Mouse (Mus musculus): Measurements from ENCODE around the gene Pex3. TPM values are rescaled to one million over a fixed set of nuclear protein-coding genes. Genes with fewer than 3 reads are reported as not detected.

Pex3 gene
- polyA plus RNA-seq, 1 experiment from 2014 or later = 9.5 TPM

DNA sequence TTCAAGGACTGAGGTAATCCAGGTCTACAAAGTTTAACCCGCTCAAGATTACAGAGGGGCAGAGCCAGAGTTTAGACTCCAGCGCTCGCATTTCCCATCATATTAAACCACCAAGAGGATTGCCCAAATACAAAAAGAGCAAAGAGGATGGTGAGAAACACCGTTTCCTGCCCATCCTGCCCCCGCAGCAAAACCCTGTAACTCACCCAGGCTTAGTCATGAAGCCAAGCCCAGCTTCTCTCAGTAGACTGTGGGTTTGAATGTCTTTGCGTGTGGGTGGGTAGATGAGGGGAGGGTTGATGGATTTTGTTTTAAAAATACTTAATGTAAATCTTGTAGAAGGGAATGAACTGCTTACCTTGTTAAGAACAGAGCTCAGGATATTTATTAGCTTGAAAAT lies 19.5 kb upstream of the Pex3 start:
- 73% methylated on average over 6 of the region's 6 CpGs for WGBS (ENCODE audit: insufficient replicate concordance)

DNA sequence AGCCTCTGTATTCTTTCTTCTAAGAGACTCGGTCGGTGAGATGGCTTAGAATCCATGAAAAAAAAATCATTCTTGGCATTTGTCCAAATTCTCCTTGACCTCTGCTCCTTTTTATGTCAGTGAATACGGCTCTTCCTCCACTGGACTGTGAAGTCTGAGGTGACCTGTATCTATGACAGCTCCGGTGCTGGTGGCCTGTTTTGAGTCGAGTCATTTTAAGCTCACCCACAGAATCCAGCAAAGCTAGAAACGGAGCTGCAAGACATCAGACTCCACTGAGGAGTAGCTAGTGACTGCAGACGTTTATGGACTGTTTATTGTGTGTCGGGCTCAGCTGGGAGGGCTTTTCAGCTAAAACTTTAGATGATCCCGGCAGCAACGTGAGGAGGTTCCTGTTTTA lies 19.1 kb upstream of the Pex3 start:
- H3K9ac ChIP-seq (ENCODE audit: low read depth, low read length) = no peak overlapping the region
- no peak overlapping the region for H3K4me3 ChIP-seq (ENCODE audit: low read depth, low read length)
- H3K9me3 ChIP-seq (replicated peaks; ENCODE audit: control insufficient read depth, low read length) = no peaks in the 10 kb centered on the region
- ATAC-seq (ENCODE audit: low read depth) = no peak
- no peaks in the 10 kb centered on the region for H3K36me3 ChIP-seq (ENCODE audit: control insufficient read depth, insufficient read depth)
- no peak overlapping the region for H3K27ac ChIP-seq (ENCODE audit: low read length)
- H3K27me3 ChIP-seq (ENCODE audit: control insufficient read depth, insufficient read depth, low read depth, low read length) = no peaks in the 10 kb centered on the region
- 52% methylated on average over 10 of the region's 10 CpGs for WGBS (ENCODE audit: insufficient replicate concordance)
- H3K4me2 ChIP-seq (ENCODE audit: low read depth, low read length) = no peak overlapping the region
- no peaks in the 10 kb centered on the region for H3K4me1 ChIP-seq (ENCODE audit: control insufficient read depth, low read depth, low read length)

More for the DNA sequence above, 19.5 kb upstream of the Pex3 start:
- no peak overlapping the region for H3K27ac ChIP-seq (ENCODE audit: low read length)
- no peak overlapping the region for H3K4me3 ChIP-seq (ENCODE audit: low read depth, low read length)
- no peaks in the 10 kb centered on the region for H3K4me1 ChIP-seq (ENCODE audit: control insufficient read depth, low read depth, low read length)
- no peaks in the 10 kb centered on the region for H3K9me3 ChIP-seq (replicated peaks; ENCODE audit: control insufficient read depth, low read length)
- no peaks in the 10 kb centered on the region for H3K36me3 ChIP-seq (ENCODE audit: control insufficient read depth, insufficient read depth)
- no peaks in the 10 kb centered on the region for H3K27me3 ChIP-seq (ENCODE audit: control insufficient read depth, insufficient read depth, low read depth, low read length)
- no peak overlapping the region for H3K9ac ChIP-seq (ENCODE audit: low read depth, low read length)
- no peak overlapping the region for H3K4me2 ChIP-seq (ENCODE audit: low read depth, low read length)
- ATAC-seq (ENCODE audit: low read depth) = no peak

DNA sequence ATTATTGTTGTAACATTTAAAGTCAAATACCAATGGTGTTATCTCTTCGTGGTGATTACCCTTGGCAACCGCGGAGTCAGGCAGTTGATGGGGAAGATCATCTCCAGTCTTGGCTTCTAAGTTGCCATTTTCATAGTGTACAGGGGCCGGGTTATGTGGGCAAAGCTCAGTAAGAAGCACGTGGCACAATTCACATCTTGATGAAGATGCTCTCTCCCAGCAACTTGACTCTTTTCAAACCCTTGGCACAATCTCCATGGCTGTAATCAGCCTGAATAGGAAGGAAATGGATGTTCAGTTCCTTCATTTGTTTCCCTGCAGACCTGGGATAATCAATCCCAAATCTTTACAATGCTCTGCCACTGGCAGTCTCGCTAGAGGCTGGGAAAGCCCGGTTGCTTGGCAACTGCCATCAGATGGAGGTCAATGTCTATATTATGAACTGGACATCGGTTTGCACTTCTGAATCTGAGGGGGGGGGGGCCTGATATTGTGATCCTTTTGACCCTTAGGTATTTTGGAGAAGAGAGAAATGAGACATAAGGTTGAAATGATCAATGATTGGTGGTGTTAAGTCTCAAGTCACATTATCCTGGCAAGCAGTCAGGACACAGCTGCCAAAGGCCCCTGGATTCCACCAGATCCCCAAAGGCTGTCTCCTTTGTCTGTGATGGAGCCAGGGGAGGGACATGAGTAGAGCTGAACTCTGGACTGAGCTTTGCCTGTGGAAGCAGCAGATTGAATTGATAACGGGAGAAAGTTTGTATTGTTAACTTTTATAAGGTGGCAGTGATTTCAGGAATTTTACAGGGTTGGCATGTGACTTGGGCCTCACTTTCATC lies 18.0 kb upstream of the Pex3 start:
- Histone ChIP-seq H3K27ac (ENCODE audit: low read length) (no peak overlapping the region), H3K4me1 (ENCODE audit: control insufficient read depth, low read depth, low read length) (no peaks in the 10 kb centered on the region), H3K27me3 (ENCODE audit: control insufficient read depth, insufficient read depth, low read depth, low read length) (no peaks in the 10 kb centered on the region), H3K4me3 (ENCODE audit: low read depth, low read length) (no peak overlapping the region), H3K9ac (ENCODE audit: low read depth, low read length) (no peak overlapping the region), H3K36me3 (ENCODE audit: control insufficient read depth, insufficient read depth) (no peaks in the 10 kb centered on the region), H3K9me3 (replicated peaks; ENCODE audit: control insufficient read depth, low read length) (no peaks in the 10 kb centered on the region), H3K4me2 (ENCODE audit: low read depth, low read length) (no peak overlapping the region)
- ATAC-seq (ENCODE audit: low read depth) = no peak
- 57% methylated on average over 9 of the region's 9 CpGs for WGBS (ENCODE audit: insufficient replicate concordance)

DNA sequence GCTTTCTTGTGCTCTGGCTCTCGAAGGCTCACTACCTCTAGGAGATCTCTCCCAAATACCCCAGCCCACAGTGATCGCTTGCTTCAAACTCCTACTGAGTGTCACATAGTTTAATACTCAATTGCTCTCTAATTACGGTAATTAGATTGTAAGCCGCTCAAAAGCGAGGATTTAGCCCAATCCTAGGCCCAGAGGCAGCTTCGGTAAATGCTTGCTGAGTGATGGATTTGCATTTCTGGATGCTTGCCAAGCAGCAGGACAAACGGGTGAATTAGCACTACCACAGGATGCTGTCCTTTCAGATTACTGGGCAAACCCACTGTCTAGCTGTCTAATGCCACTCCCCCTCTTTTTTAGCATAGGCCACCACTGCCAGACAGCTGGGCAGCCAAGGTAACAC lies 16.9 kb upstream of the Pex3 start:
- ATAC-seq (ENCODE audit: low read depth) = no peak
- no peaks in the 10 kb centered on the region for H3K4me1 ChIP-seq (ENCODE audit: control insufficient read depth, low read depth, low read length)
- no peak overlapping the region for H3K9ac ChIP-seq (ENCODE audit: low read depth, low read length)
- H3K4me2 ChIP-seq (ENCODE audit: low read depth, low read length) = no peak overlapping the region
- no peak overlapping the region for H3K4me3 ChIP-seq (ENCODE audit: low read depth, low read length)
- 60% methylated on average over 7 of the region's 7 CpGs for WGBS (ENCODE audit: insufficient replicate concordance)
- no peaks in the 10 kb centered on the region for H3K27me3 ChIP-seq (ENCODE audit: control insufficient read depth, insufficient read depth, low read depth, low read length)
- no peaks in the 10 kb centered on the region for H3K36me3 ChIP-seq (ENCODE audit: control insufficient read depth, insufficient read depth)
- no peak overlapping the region for H3K27ac ChIP-seq (ENCODE audit: low read length)
- H3K9me3 ChIP-seq (replicated peaks; ENCODE audit: control insufficient read depth, low read length) = no peaks in the 10 kb centered on the region

- Histone ChIP-seq H3K36me3 (ENCODE audit: control insufficient read depth, insufficient read depth) (peaks cover 9% of the 10 kb centered on the region; the same call in 1 of the 2 replicates), H3K27me3 (ENCODE audit: control insufficient read depth, insufficient read depth, low read depth, low read length) (no peaks in the 10 kb centered on the region), H3K27ac (ENCODE audit: low read length) (no peak overlapping the region), H3K9ac (ENCODE audit: low read depth, low read length) (no peak overlapping the region), H3K9me3 (replicated peaks; ENCODE audit: control insufficient read depth, low read length) (no peaks in the 10 kb centered on the region), H3K4me1 (ENCODE audit: control insufficient read depth, low read depth, low read length) (no peaks in the 10 kb centered on the region), H3K4me2 (ENCODE audit: low read depth, low read length) (0 out of 2 replicates have a peak overlapping the region, but pooled peaks have one; percentile 2), H3K4me3 (ENCODE audit: low read depth, low read length) (no peak overlapping the region)
- no peak for ATAC-seq (ENCODE audit: low read depth)
- 57% methylated on average over 13 of the region's 13 CpGs for WGBS (ENCODE audit: insufficient replicate concordance)
These were observed 13.5 kb upstream of the Pex3 start for GRCm38 (mm10) chr10:13566393-13566792.

- H3K4me1 ChIP-seq (ENCODE audit: control insufficient read depth, low read depth, low read length) = no peaks in the 10 kb centered on the region
- WGBS (ENCODE audit: insufficient replicate concordance) = 46% methylated on average over 8 of the region's 8 CpGs
- H3K36me3 ChIP-seq (ENCODE audit: control insufficient read depth, insufficient read depth) = peaks cover 9% of the 10 kb centered on the region; the same call in 1 of the 2 replicates
- H3K4me3 ChIP-seq (ENCODE audit: low read depth, low read length) = no peak overlapping the region
- H3K9ac ChIP-seq (ENCODE audit: low read depth, low read length) = no peak overlapping the region
- peak overlapping the region; percentile 15; the same call in 1 of the 2 replicates for H3K4me2 ChIP-seq (ENCODE audit: low read depth, low read length)
- ATAC-seq (ENCODE audit: low read depth) = no peak
- no peaks in the 10 kb centered on the region for H3K9me3 ChIP-seq (replicated peaks; ENCODE audit: control insufficient read depth, low read length)
- no peaks in the 10 kb centered on the region for H3K27me3 ChIP-seq (ENCODE audit: control insufficient read depth, insufficient read depth, low read depth, low read length)
- H3K27ac ChIP-seq (ENCODE audit: low read length) = no peak overlapping the region
These were observed 12.1 kb upstream of the Pex3 start for GRCm38 (mm10) chr10:13565080-13565448.

- peak overlapping the region; percentile 15; the same call in 1 of the 2 replicates for H3K4me2 ChIP-seq (ENCODE audit: low read depth, low read length)
- H3K4me3 ChIP-seq (ENCODE audit: low read depth, low read length) = no peak overlapping the region
- ATAC-seq (ENCODE audit: low read depth) = no peak
- H3K36me3 ChIP-seq (ENCODE audit: control insufficient read depth, insufficient read depth) = peaks cover 9% of the 10 kb centered on the region; the same call in 1 of the 2 replicates
- no peak overlapping the region for H3K9ac ChIP-seq (ENCODE audit: low read depth, low read length)
- no peak overlapping the region for H3K27ac ChIP-seq (ENCODE audit: low read length)
- H3K9me3 ChIP-seq (replicated peaks; ENCODE audit: control insufficient read depth, low read length) = no peaks in the 10 kb centered on the region
- H3K4me1 ChIP-seq (ENCODE audit: control insufficient read depth, low read depth, low read length) = no peaks in the 10 kb centered on the region
- WGBS (ENCODE audit: insufficient replicate concordance) = 27% methylated on average over 24 of the region's 24 CpGs
- no peaks in the 10 kb centered on the region for H3K27me3 ChIP-seq (ENCODE audit: control insufficient read depth, insufficient read depth, low read depth, low read length)
These were observed 11.6 kb upstream of the Pex3 start for GRCm38 (mm10) chr10:13564364-13565079.

DNA sequence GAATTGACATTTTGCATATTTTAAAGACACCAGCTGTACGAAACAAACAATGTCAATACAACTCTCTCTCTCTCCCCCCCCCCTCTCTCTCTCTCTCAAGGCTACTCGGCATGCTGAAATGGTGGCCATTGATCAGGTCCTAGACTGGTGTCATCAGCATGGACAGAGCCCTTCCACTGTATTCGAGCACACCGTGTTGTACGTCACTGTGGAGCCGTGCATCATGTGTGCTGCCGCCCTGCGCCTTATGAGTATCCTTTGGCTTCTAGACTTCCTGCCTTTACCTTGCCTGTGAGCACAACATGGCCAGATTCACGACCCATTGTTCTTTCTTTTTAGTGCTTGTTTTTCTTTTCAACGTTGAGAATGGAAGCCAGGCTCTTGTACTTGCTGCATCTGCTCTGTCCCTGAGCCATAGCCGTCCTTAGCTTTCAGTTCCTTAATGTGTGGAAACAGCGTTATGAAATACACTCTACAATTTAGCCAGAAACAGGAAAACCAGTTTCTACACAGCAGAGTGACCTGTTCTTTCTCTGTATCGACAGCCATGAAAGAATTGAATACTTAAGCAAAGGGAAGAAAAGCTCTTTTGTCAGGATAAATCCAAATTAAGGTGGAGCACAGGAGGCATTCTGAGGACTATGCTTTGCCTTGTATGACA lies 7.2 kb upstream of the Pex3 start:
- H3K36me3 ChIP-seq (ENCODE audit: control insufficient read depth, insufficient read depth) = peaks cover 9% of the 10 kb centered on the region; the same call in 1 of the 2 replicates
- no peaks in the 10 kb centered on the region for H3K9me3 ChIP-seq (replicated peaks; ENCODE audit: control insufficient read depth, low read length)
- H3K27me3 ChIP-seq (ENCODE audit: control insufficient read depth, insufficient read depth, low read depth, low read length) = no peaks in the 10 kb centered on the region
- no peak overlapping the region for H3K4me3 ChIP-seq (ENCODE audit: low read depth, low read length)
- ATAC-seq (ENCODE audit: low read depth) = no peak
- H3K4me1 ChIP-seq (ENCODE audit: control insufficient read depth, low read depth, low read length) = no peaks in the 10 kb centered on the region
- H3K27ac ChIP-seq (ENCODE audit: low read length) = no peak overlapping the region
- WGBS (ENCODE audit: insufficient replicate concordance) = 69% methylated on average over 13 of the region's 13 CpGs
- no peak overlapping the region for H3K9ac ChIP-seq (ENCODE audit: low read depth, low read length)
- no peak overlapping the region for H3K4me2 ChIP-seq (ENCODE audit: low read depth, low read length)

All from liver, embryonic 16.5 days (tissue).